Mouse (Mus musculus): ENCODE measurements around the gene Mmp14. TPM values are rescaled to one million over a fixed set of nuclear protein-coding genes. Genes with fewer than 3 reads are reported as not detected.

The Mmp14 gene
- polyA plus RNA-seq, 1 experiment, result 118 TPM

GRCm38 (mm10) chr14:54442548-54442947 is 11.1 kb downstream of the Mmp14 start:
- Histone ChIP-seq H3K36me3 (ENCODE audit: control insufficient read depth, insufficient read depth) (peaks cover 26% of the 10 kb centered on the region), H3ac (ENCODE audit: control insufficient read depth, insufficient read length, low read depth) (no peak overlapping the region), H3K79me2 (ENCODE audit: control insufficient read depth, insufficient read depth) (no peaks in the 10 kb centered on the region), H3K4me3 (ENCODE audit: insufficient read depth, poor library complexity, severe bottlenecking) (no peak overlapping the region), H3K27me3 (ENCODE audit: control insufficient read depth, insufficient read depth, insufficient read length) (no peaks in the 10 kb centered on the region), H3K79me3 (ENCODE audit: low read depth) (no peaks in the 10 kb centered on the region)
- TF ChIP-seq CTCF (IDR thresholded peaks at IDR 0.05; ENCODE audit: control insufficient read depth, insufficient read depth, insufficient read length), result no peak
- TF ChIP-seq MYOD1 (IDR thresholded peaks at IDR 0.05; ENCODE audit: control insufficient read depth, insufficient read length, low read depth), result no peak
- no peak for TF ChIP-seq USF1 (IDR thresholded peaks at IDR 0.05; ENCODE audit: low read depth)

- no peaks in the 10 kb centered on the region for H3K79me3 ChIP-seq (ENCODE audit: low read depth)
- no peak overlapping the region for H3ac ChIP-seq (ENCODE audit: control insufficient read depth, insufficient read length, low read depth)
- no peak overlapping the region for H3K4me3 ChIP-seq (ENCODE audit: insufficient read depth, poor library complexity, severe bottlenecking)
- H3K27me3 ChIP-seq (ENCODE audit: control insufficient read depth, insufficient read depth, insufficient read length), result no peaks in the 10 kb centered on the region
- H3K79me2 ChIP-seq (ENCODE audit: control insufficient read depth, insufficient read depth), result no peaks in the 10 kb centered on the region
- H3K36me3 ChIP-seq (ENCODE audit: control insufficient read depth, insufficient read depth), result peaks cover 22% of the 10 kb centered on the region
- TF ChIP-seq FOSL1 (IDR thresholded peaks at IDR 0.05; ENCODE audit: insufficient read depth, low read length, poor library complexity, severe bottlenecking) (no peak), MYOG (IDR thresholded peaks at IDR 0.05; ENCODE audit: control insufficient read depth, extremely low read depth, insufficient read length) (no peak), MAX (IDR thresholded peaks at IDR 0.05) (no peak), MYOD1 (IDR thresholded peaks at IDR 0.05; ENCODE audit: control insufficient read depth, insufficient read length, low read depth) (no peak)
Measured at GRCm38 (mm10) chr14:54443196-54443595, 11.8 kb downstream of the Mmp14 start.

GRCm38 (mm10) chr14:54443712-54444618 is 12.6 kb downstream of the Mmp14 start:
- Histone ChIP-seq H3K79me2 (ENCODE audit: control insufficient read depth, insufficient read depth) (no peaks in the 10 kb centered on the region), H3ac (ENCODE audit: control insufficient read depth, insufficient read length, low read depth) (no peak overlapping the region), H3K27me3 (ENCODE audit: control insufficient read depth, insufficient read depth, insufficient read length) (no peaks in the 10 kb centered on the region), H3K4me3 (ENCODE audit: insufficient read depth, poor library complexity, severe bottlenecking) (no peak overlapping the region), H3K36me3 (ENCODE audit: control insufficient read depth, insufficient read depth) (peaks cover 15% of the 10 kb centered on the region), H3K79me3 (ENCODE audit: low read depth) (no peaks in the 10 kb centered on the region)
- TF ChIP-seq CEBPB (IDR thresholded peaks at IDR 0.05; ENCODE audit: low read depth), result no peak
- no peak for TF ChIP-seq MAX (IDR thresholded peaks at IDR 0.05)
- TF ChIP-seq MYOG (IDR thresholded peaks at IDR 0.05; ENCODE audit: control insufficient read depth, extremely low read depth, insufficient read length), result no peak
- no peak for TF ChIP-seq USF1 (IDR thresholded peaks at IDR 0.05; ENCODE audit: low read depth)
- TF ChIP-seq CTCF (IDR thresholded peaks at IDR 0.05; ENCODE audit: control insufficient read depth, insufficient read depth, insufficient read length), result no peak
- no peak for TF ChIP-seq FOSL1 (IDR thresholded peaks at IDR 0.05; ENCODE audit: insufficient read depth, low read length, poor library complexity, severe bottlenecking)
- no peak for TF ChIP-seq MYOD1 (IDR thresholded peaks at IDR 0.05; ENCODE audit: control insufficient read depth, insufficient read length, low read depth)

GRCm38 (mm10) chr14:54445476-54445875 is 14.1 kb downstream of the Mmp14 start:
- no peaks in the 10 kb centered on the region for H3K79me2 ChIP-seq (ENCODE audit: control insufficient read depth, insufficient read depth)
- H3ac ChIP-seq (ENCODE audit: control insufficient read depth, insufficient read length, low read depth), result no peak overlapping the region
- H3K36me3 ChIP-seq (ENCODE audit: control insufficient read depth, insufficient read depth), result no peaks in the 10 kb centered on the region
- H3K79me3 ChIP-seq (ENCODE audit: low read depth), result no peaks in the 10 kb centered on the region
- no peaks in the 10 kb centered on the region for H3K27me3 ChIP-seq (ENCODE audit: control insufficient read depth, insufficient read depth, insufficient read length)
- no peak for TF ChIP-seq MYOG (IDR thresholded peaks at IDR 0.05; ENCODE audit: control insufficient read depth, extremely low read depth, insufficient read length)
- TF ChIP-seq FOSL1 (IDR thresholded peaks at IDR 0.05; ENCODE audit: insufficient read depth, low read length, poor library complexity, severe bottlenecking), result no peak
- no peak for TF ChIP-seq MAX (IDR thresholded peaks at IDR 0.05)
- TF ChIP-seq CEBPB (IDR thresholded peaks at IDR 0.05; ENCODE audit: low read depth), result no peak
- TF ChIP-seq MYOD1 (IDR thresholded peaks at IDR 0.05; ENCODE audit: control insufficient read depth, insufficient read length, low read depth), result no peak
- no peak for TF ChIP-seq CTCF (IDR thresholded peaks at IDR 0.05; ENCODE audit: control insufficient read depth, insufficient read depth, insufficient read length)
- no peak for TF ChIP-seq USF1 (IDR thresholded peaks at IDR 0.05; ENCODE audit: low read depth)
- no peak overlapping the region for H3K4me3 ChIP-seq (ENCODE audit: insufficient read depth, poor library complexity, severe bottlenecking)

GRCm38 (mm10) chr14:54453566-54453965 is 22.2 kb downstream of the Mmp14 start:
- H3K27me3 ChIP-seq (ENCODE audit: control insufficient read depth, insufficient read depth, insufficient read length), result no peaks in the 10 kb centered on the region
- H3K36me3 ChIP-seq (ENCODE audit: control insufficient read depth, insufficient read depth), result no peaks in the 10 kb centered on the region
- H3K79me2 ChIP-seq (ENCODE audit: control insufficient read depth, insufficient read depth), result no peaks in the 10 kb centered on the region
- TF ChIP-seq USF1 (IDR thresholded peaks at IDR 0.05; ENCODE audit: low read depth), result no peak
- TF ChIP-seq CTCF (IDR thresholded peaks at IDR 0.05; ENCODE audit: control insufficient read depth, insufficient read depth, insufficient read length), result no peak
- TF ChIP-seq MAX (IDR thresholded peaks at IDR 0.05), result no peak
- TF ChIP-seq CEBPB (IDR thresholded peaks at IDR 0.05; ENCODE audit: low read depth), result no peak
- TF ChIP-seq MYOG (IDR thresholded peaks at IDR 0.05; ENCODE audit: control insufficient read depth, extremely low read depth, insufficient read length), result no peak
- no peak for TF ChIP-seq MYOD1 (IDR thresholded peaks at IDR 0.05; ENCODE audit: control insufficient read depth, insufficient read length, low read depth)
- no peak for TF ChIP-seq FOSL1 (IDR thresholded peaks at IDR 0.05; ENCODE audit: insufficient read depth, low read length, poor library complexity, severe bottlenecking)
- H3ac ChIP-seq (ENCODE audit: control insufficient read depth, insufficient read length, low read depth), result no peak overlapping the region
- H3K4me3 ChIP-seq (ENCODE audit: insufficient read depth, poor library complexity, severe bottlenecking), result no peak overlapping the region
- no peaks in the 10 kb centered on the region for H3K79me3 ChIP-seq (ENCODE audit: low read depth)

Measured in C2C12 (cell line).